Mouse (Mus musculus): ENCODE data around the gene Shisa9. TPM values are rescaled to one million over a fixed set of nuclear protein-coding genes. Genes with fewer than 3 reads are reported as not detected.

The Shisa9 gene
- polyA plus RNA-seq, 1 experiment from 2014 or later: 0.06 TPM

GRCm38 (mm10) chr16:12307318-12307965 is 323.5 kb downstream of the Shisa9 start:
- Histone ChIP-seq H3K27ac (no peak overlapping the region), H3K27me3 (ENCODE audit: poor library complexity, severe bottlenecking) (no peaks in the 10 kb centered on the region), H3K4me3 (no peak overlapping the region), H3K4me1 (peaks cover 4% of the 10 kb centered on the region; the same call in 1 of the 2 replicates), H3K36me3 (replicated peaks) (no peaks in the 10 kb centered on the region), H3K9me3 (no peaks in the 10 kb centered on the region)
- WGBS: 81% methylated on average over 3 of the region's 3 CpGs
- no peak for DNase-seq (ENCODE audit: extremely low spot score, low spot score)

- H3K27ac ChIP-seq: no peak overlapping the region
- H3K36me3 ChIP-seq (replicated peaks): no peaks in the 10 kb centered on the region
- H3K27me3 ChIP-seq (ENCODE audit: poor library complexity, severe bottlenecking): no peaks in the 10 kb centered on the region
- H3K4me3 ChIP-seq: no peak overlapping the region
- H3K4me1 ChIP-seq: peaks cover 4% of the 10 kb centered on the region; the same call in 1 of the 2 replicates
- no peaks in the 10 kb centered on the region for H3K9me3 ChIP-seq
- DNase-seq (ENCODE audit: extremely low spot score, low spot score): no peak
Measured at GRCm38 (mm10) chr16:12309826-12310225, 325.9 kb downstream of the Shisa9 start.

GRCm38 (mm10) chr16:12315627-12316026 is 331.7 kb downstream of the Shisa9 start:
- H3K36me3 ChIP-seq (replicated peaks): no peaks in the 10 kb centered on the region
- no peak overlapping the region for H3K4me3 ChIP-seq
- H3K27ac ChIP-seq: no peak overlapping the region
- peaks cover 4% of the 10 kb centered on the region; the same call in 1 of the 2 replicates for H3K9me3 ChIP-seq
- no peaks in the 10 kb centered on the region for H3K27me3 ChIP-seq (ENCODE audit: poor library complexity, severe bottlenecking)
- no peak for DNase-seq (ENCODE audit: extremely low spot score, low spot score)
- peaks cover 4% of the 10 kb centered on the region; the same call in 1 of the 2 replicates for H3K4me1 ChIP-seq

Other genes starting within 250 kb of the Shisa9 start
- 12.5 and 12.7 TPM in 2 replicates for gene Cpped1, start 74.7 kb upstream of the Shisa9 start, polyA plus RNA-seq (2016; fragmentation: Nextera tagmentation; extraction: Ambion mirVana)

Measured in forebrain, embryonic 10.5 days (tissue).